Mouse (Mus musculus): ENCODE measurements at regions not wholly inside any gene's neighbourhood (a gene's known extent, or its start where the extent isn't known, plus 50 kb on each side); places are given as distances from the start of the nearest gene placed in this dataset.

- H3K4me3 ChIP-seq (ENCODE audit: control insufficient read depth in 1 of 2, insufficient read depth in 1 of 2, low read depth in 2 of 2, low read length in 2 of 2): no peak overlapping the region
- H3K27ac ChIP-seq (ENCODE audit: control insufficient read depth, low read depth, low read length): no peak overlapping the region
- peaks cover 0 to 2% of the 10 kb centered on the region in 2 experiments; a peak in 1 of 4 replicates for H3K36me3 ChIP-seq (ENCODE audit: control insufficient read depth in 1 of 2, insufficient read depth in 2 of 2, low read length in 2 of 2)
- H3K4me1 ChIP-seq (ENCODE audit: control insufficient read depth in 1 of 2, insufficient read depth in 2 of 2, low read length in 2 of 2): no peaks in the 10 kb centered on the region; a peak in 1 of 4 replicates
- no peaks in the 10 kb centered on the region for H3K9me3 ChIP-seq (replicated peaks; ENCODE audit: insufficient read depth, low read length)
- no peak overlapping the region for H3K9ac ChIP-seq (ENCODE audit: control insufficient read depth, low read depth, low read length, poor library complexity, severe bottlenecking)
- peak; percentile 52; the same call in 1 of the 2 replicates for TF ChIP-seq RCOR1 (IDR thresholded peaks at IDR 0.05; ENCODE audit: low read depth, low read length)
- TF ChIP-seq TCF12 (IDR thresholded peaks at IDR 0.05; ENCODE audit: low read depth, low read length): peak; percentile 68; the same call in 1 of the 2 replicates
- TF ChIP-seq EP300 (IDR thresholded peaks at IDR 0.05; ENCODE audit: low read depth in 1 of 2, low read length in 2 of 2): peak in 1 of 2 experiments; percentile 57; a peak in 1 of 4 replicates
- TF ChIP-seq ZMIZ1 (IDR thresholded peaks at IDR 0.05; ENCODE audit: low read depth, low read length): no peak
- TF ChIP-seq ZNF384 (IDR thresholded peaks at IDR 0.05; ENCODE audit: low read depth, low read length): peak; percentile 54
- no peaks in the 10 kb centered on the region for H3K27me3 ChIP-seq (ENCODE audit: control insufficient read depth in 1 of 2, insufficient read depth in 2 of 2, low read length in 2 of 2)
- H3K79me2 ChIP-seq (ENCODE audit: control insufficient read depth, insufficient read depth, low read length, poor library complexity): no peaks in the 10 kb centered on the region
- DNase-seq (ENCODE audit: low read depth, low spot score): peak; percentile 4
Observed at GRCm38 (mm10) chr16:70929651-70930050, 615.9 kb downstream of the Gbe1 start.

- H3K9me3 ChIP-seq (replicated peaks; ENCODE audit: insufficient read depth, low read length): no peaks in the 10 kb centered on the region
- H3K9ac ChIP-seq (ENCODE audit: control insufficient read depth, low read depth, low read length, poor library complexity, severe bottlenecking): no peak overlapping the region
- no peak overlapping the region for H3K27ac ChIP-seq (ENCODE audit: control insufficient read depth, low read depth, low read length)
- TF ChIP-seq MYB (IDR thresholded peaks at IDR 0.05; ENCODE audit: low read depth, low read length): no peak
- no peak for TF ChIP-seq ZC3H11A (IDR thresholded peaks at IDR 0.05; ENCODE audit: low read depth, low read length)
- peak; percentile 71 for TF ChIP-seq TCF12 (IDR thresholded peaks at IDR 0.05; ENCODE audit: low read depth, low read length)
- TF ChIP-seq TBP (IDR thresholded peaks at IDR 0.05; ENCODE audit: low read depth, low read length): no peak
- TF ChIP-seq ETS1 (IDR thresholded peaks at IDR 0.05; ENCODE audit: low read depth, low read length): 0 out of 2 replicates have a peak, but pooled peaks have one; percentile 27
- no peak for TF ChIP-seq JUND (IDR thresholded peaks at IDR 0.05; ENCODE audit: low read depth, low read length)
- TF ChIP-seq EP300 (IDR thresholded peaks at IDR 0.05; ENCODE audit: low read depth in 1 of 2, low read length in 2 of 2): peak in 1 of 2 experiments; percentile 71; a peak in 2 of 4 replicates
- no peak for TF ChIP-seq E2F4 (IDR thresholded peaks at IDR 0.05; ENCODE audit: borderline replicate concordance, low read depth, low read length)
- peak; percentile 40 for TF ChIP-seq RCOR1 (IDR thresholded peaks at IDR 0.05; ENCODE audit: low read depth, low read length)
- 0 out of 2 replicates have a peak, but pooled peaks have one; percentile 3 for TF ChIP-seq GATA1 (IDR thresholded peaks at IDR 0.05; ENCODE audit: low read depth, low read length)
- TF ChIP-seq SIN3A (IDR thresholded peaks at IDR 0.05; ENCODE audit: low read length): 0 out of 2 replicates have a peak, but pooled peaks have one; percentile 27
- no peak for TF ChIP-seq POLR2A (IDR thresholded peaks at IDR 0.05; ENCODE audit: control insufficient read depth in 1 of 2, insufficient read depth in 1 of 2, low read depth in 1 of 2, low read length in 2 of 2, poor library complexity in 1 of 2)
- no peak for TF ChIP-seq SMC3 (IDR thresholded peaks at IDR 0.05; ENCODE audit: low read depth, low read length)
- no peak for TF ChIP-seq CHD2 (IDR thresholded peaks at IDR 0.05; ENCODE audit: low read length)
- no peak for TF ChIP-seq POLR2AphosphoS2 (IDR thresholded peaks at IDR 0.05; ENCODE audit: low read length)
- no peak for TF ChIP-seq MYC (IDR thresholded peaks at IDR 0.05; ENCODE audit: low read depth, low read length)
- H3K4me1 ChIP-seq (ENCODE audit: control insufficient read depth in 1 of 2, insufficient read depth in 2 of 2, low read length in 2 of 2): no peaks in the 10 kb centered on the region
- no peaks in the 10 kb centered on the region for H3K27me3 ChIP-seq (ENCODE audit: control insufficient read depth in 1 of 2, insufficient read depth in 2 of 2, low read length in 2 of 2)
- no peak overlapping the region for H3K4me3 ChIP-seq (ENCODE audit: control insufficient read depth in 1 of 2, insufficient read depth in 1 of 2, low read depth in 2 of 2, low read length in 2 of 2)
- no peaks in the 10 kb centered on the region for H3K36me3 ChIP-seq (ENCODE audit: control insufficient read depth in 1 of 2, insufficient read depth in 2 of 2, low read length in 2 of 2)
- DNase-seq (ENCODE audit: low read depth, low spot score): no peak
- no peaks in the 10 kb centered on the region for H3K79me2 ChIP-seq (ENCODE audit: control insufficient read depth, insufficient read depth, low read length, poor library complexity)
Observed at GRCm38 (mm10) chr16:70935959-70936358, 622.2 kb downstream of the Gbe1 start.
